Mouse (Mus musculus): Measurements from ENCODE around the gene Ankrd6. TPM values are rescaled to one million over a fixed set of nuclear protein-coding genes. Genes with fewer than 3 reads are reported as not detected.

The Ankrd6 gene
- polyA plus RNA-seq, 1 experiment from 2014 or later = 31.3 TPM

DNA sequence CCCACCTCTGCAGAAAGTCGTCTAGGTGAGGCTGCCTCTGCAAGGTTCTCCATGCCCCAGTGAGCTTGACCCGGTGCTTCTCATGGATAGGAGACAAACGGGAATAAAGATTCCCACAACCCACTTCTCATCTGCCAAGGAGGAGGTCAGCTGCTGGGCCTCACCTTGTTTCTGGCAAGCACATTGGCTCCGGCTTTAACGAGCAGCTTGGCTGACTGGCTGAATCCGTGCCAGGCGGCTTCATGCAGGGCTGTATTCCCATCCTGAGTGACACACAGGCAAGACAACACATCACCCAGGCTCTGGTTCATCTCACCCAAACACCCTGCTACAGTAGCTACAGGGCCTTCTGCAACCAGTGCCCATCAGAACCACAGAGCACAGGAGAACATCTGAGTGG is 123.7 kb downstream of the Ankrd6 start:
- H3K27ac ChIP-seq (replicated peaks; ENCODE audit: low read depth, low read length) = no peak overlapping the region
- H3K27me3 ChIP-seq (ENCODE audit: control insufficient read depth, insufficient read depth, low read length) = no peaks in the 10 kb centered on the region
- H3K4me2 ChIP-seq (ENCODE audit: low read length) = no peak overlapping the region
- ATAC-seq (ENCODE audit: low FRiP score, low TSS enrichment) (no peak), DNase-seq (peak; percentile 63)
- peaks cover 6% of the 10 kb centered on the region; the same call in 1 of the 2 replicates for H3K36me3 ChIP-seq (ENCODE audit: control insufficient read depth, insufficient read depth, low read length)
- no peaks in the 10 kb centered on the region for H3K9me3 ChIP-seq (ENCODE audit: control insufficient read depth, low read length)
- no peak overlapping the region for H3K9ac ChIP-seq (replicated peaks; ENCODE audit: low read length)
- WGBS = 54% methylated on average over 7 of the region's 7 CpGs
- no peaks in the 10 kb centered on the region for H3K4me1 ChIP-seq (ENCODE audit: control insufficient read depth, insufficient read depth, low read length)
- H3K4me3 ChIP-seq (replicated peaks; ENCODE audit: low read depth, low read length) = no peak overlapping the region

DNA sequence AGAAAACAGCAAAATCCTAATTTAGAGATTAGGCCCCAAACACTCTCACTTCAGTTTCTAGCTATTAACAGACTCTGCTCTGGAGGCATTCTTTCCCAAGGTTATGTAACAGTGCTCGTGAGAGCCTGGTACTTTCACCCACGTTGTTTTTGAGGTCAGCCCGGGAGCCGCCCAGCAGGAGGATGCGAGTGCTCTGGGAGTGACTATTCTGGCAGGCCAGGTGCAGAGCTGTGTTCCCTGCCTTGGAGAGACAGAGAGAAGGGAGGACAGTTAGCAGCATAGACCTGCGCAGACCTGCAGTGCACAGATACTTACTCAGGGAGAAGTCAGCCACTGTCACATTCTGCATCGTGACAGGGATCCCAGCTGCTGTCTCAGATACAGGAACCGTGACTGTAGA is 126.4 kb downstream of the Ankrd6 start:
- Histone ChIP-seq H3K36me3 (ENCODE audit: control insufficient read depth, insufficient read depth, low read length) (peaks cover 24% of the 10 kb centered on the region), H3K27ac (replicated peaks; ENCODE audit: low read depth, low read length) (no peak overlapping the region), H3K9ac (replicated peaks; ENCODE audit: low read length) (no peak overlapping the region), H3K4me3 (replicated peaks; ENCODE audit: low read depth, low read length) (no peak overlapping the region), H3K4me1 (ENCODE audit: control insufficient read depth, insufficient read depth, low read length) (no peaks in the 10 kb centered on the region), H3K9me3 (ENCODE audit: control insufficient read depth, low read length) (no peaks in the 10 kb centered on the region), H3K4me2 (ENCODE audit: low read length) (no peak overlapping the region), H3K27me3 (ENCODE audit: control insufficient read depth, insufficient read depth, low read length) (no peaks in the 10 kb centered on the region)
- DNase-seq (no peak), ATAC-seq (ENCODE audit: low FRiP score, low TSS enrichment) (no peak)
- 64% methylated on average over 8 of the region's 8 CpGs for WGBS

DNA sequence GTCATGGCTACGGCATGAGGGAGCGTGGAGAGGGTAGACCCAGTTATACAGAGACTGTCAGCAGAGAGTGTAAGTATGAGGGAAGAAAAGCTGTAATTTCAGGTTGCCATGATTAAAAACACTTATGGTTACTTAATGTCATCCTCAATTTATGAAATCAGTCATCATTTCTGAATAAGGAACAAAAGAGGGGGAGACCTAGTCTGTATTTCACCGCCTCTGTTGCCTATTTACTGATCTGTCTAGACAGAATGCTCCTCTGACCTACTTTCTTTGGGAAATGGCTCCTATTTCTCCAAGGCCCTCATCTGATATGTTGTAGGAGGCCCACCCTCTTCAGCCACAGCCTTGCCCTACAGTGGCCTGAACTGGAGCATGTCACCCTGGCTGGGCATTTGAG is 130.0 kb downstream of the Ankrd6 start:
- H3K4me3 ChIP-seq (replicated peaks; ENCODE audit: low read depth, low read length) = no peak overlapping the region
- no peak overlapping the region for H3K27ac ChIP-seq (replicated peaks; ENCODE audit: low read depth, low read length)
- no peak overlapping the region for H3K4me2 ChIP-seq (ENCODE audit: low read length)
- 94% methylated on average over 3 of the region's 3 CpGs for WGBS
- H3K4me1 ChIP-seq (ENCODE audit: control insufficient read depth, insufficient read depth, low read length) = no peaks in the 10 kb centered on the region
- H3K9me3 ChIP-seq (ENCODE audit: control insufficient read depth, low read length) = no peaks in the 10 kb centered on the region
- ATAC-seq (ENCODE audit: low FRiP score, low TSS enrichment) (no peak), DNase-seq (no peak)
- no peaks in the 10 kb centered on the region for H3K27me3 ChIP-seq (ENCODE audit: control insufficient read depth, insufficient read depth, low read length)
- no peak overlapping the region for H3K9ac ChIP-seq (replicated peaks; ENCODE audit: low read length)
- peaks cover 36% of the 10 kb centered on the region for H3K36me3 ChIP-seq (ENCODE audit: control insufficient read depth, insufficient read depth, low read length)

DNA sequence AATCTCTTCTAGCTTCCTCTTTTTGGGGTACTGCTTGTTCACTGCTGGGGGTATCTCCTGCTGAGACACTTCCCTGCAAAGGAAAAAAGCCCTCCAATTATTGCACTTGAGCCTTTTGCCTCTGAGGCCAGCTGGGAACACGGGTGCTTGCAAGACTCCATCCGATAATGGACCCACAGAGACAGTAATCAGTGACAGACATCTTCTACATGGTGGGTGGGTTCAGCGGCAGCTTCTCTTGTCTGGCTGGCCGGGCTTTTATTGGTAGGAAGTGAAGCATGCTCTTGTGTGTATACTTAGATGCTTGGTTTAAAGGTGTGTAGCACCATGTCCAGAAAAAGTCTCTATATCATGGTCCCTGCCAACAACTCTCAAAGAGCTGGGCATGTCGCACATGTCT is 133.2 kb downstream of the Ankrd6 start:
- 66% methylated on average over 5 of the region's 5 CpGs for WGBS
- H3K4me1 ChIP-seq (ENCODE audit: control insufficient read depth, insufficient read depth, low read length) = no peaks in the 10 kb centered on the region
- no peak overlapping the region for H3K4me3 ChIP-seq (replicated peaks; ENCODE audit: low read depth, low read length)
- no peaks in the 10 kb centered on the region for H3K27me3 ChIP-seq (ENCODE audit: control insufficient read depth, insufficient read depth, low read length)
- H3K4me2 ChIP-seq (ENCODE audit: low read length) = no peak overlapping the region
- ATAC-seq (ENCODE audit: low FRiP score, low TSS enrichment) (no peak), DNase-seq (no peak)
- no peaks in the 10 kb centered on the region for H3K9me3 ChIP-seq (ENCODE audit: control insufficient read depth, low read length)
- H3K9ac ChIP-seq (replicated peaks; ENCODE audit: low read length) = no peak overlapping the region
- H3K27ac ChIP-seq (replicated peaks; ENCODE audit: low read depth, low read length) = no peak overlapping the region
- H3K36me3 ChIP-seq (ENCODE audit: control insufficient read depth, insufficient read depth, low read length) = peaks cover 36% of the 10 kb centered on the region

DNA sequence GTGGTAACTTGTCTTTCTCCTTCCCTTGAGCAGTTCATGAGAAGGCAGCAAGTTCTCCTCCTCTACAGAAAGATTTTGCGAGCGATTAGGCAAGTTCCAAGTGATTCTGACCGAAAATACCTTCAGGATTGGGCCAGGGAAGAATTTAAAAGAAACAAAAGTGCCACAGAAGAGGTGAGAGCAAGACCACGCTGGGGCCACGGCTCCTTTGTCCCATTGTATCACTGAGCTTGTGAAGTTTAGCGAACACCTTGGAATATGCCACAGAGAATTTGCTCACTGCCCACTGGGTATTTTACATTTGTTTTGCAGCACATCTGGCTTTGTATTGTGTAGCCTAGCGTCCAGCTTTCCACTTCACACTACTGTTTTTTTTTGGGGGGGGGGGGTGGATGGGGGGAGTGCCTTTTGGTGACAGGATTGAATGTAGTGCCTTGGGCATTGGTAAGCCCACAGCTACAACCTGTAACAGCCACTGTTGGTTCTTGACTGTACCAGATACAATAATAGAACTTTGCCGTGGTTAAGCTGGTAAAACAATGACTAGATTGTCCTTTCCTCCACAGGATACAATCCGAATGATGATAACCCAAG is 150.0 kb downstream of the Ankrd6 start:
- Histone ChIP-seq H3K36me3 (ENCODE audit: control insufficient read depth, insufficient read depth, low read length) (peaks cover 12% of the 10 kb centered on the region), H3K27me3 (ENCODE audit: control insufficient read depth, insufficient read depth, low read length) (no peaks in the 10 kb centered on the region), H3K4me3 (replicated peaks; ENCODE audit: low read depth, low read length) (peak overlapping the region; percentile 83), H3K4me1 (ENCODE audit: control insufficient read depth, insufficient read depth, low read length) (peaks cover 7% of the 10 kb centered on the region), H3K9me3 (ENCODE audit: control insufficient read depth, low read length) (no peaks in the 10 kb centered on the region), H3K4me2 (ENCODE audit: low read length) (peak overlapping the region; percentile 75), H3K27ac (replicated peaks; ENCODE audit: low read depth, low read length) (peak overlapping the region; percentile 99), H3K9ac (replicated peaks; ENCODE audit: low read length) (peak overlapping the region; percentile 92)
- peak; percentile 57 for DNase-seq
- peak; percentile 25; the same call in 1 of the 2 replicates for ATAC-seq (ENCODE audit: low FRiP score, low TSS enrichment)
- 7% methylated on average over 9 of the region's 9 CpGs for WGBS

DNA sequence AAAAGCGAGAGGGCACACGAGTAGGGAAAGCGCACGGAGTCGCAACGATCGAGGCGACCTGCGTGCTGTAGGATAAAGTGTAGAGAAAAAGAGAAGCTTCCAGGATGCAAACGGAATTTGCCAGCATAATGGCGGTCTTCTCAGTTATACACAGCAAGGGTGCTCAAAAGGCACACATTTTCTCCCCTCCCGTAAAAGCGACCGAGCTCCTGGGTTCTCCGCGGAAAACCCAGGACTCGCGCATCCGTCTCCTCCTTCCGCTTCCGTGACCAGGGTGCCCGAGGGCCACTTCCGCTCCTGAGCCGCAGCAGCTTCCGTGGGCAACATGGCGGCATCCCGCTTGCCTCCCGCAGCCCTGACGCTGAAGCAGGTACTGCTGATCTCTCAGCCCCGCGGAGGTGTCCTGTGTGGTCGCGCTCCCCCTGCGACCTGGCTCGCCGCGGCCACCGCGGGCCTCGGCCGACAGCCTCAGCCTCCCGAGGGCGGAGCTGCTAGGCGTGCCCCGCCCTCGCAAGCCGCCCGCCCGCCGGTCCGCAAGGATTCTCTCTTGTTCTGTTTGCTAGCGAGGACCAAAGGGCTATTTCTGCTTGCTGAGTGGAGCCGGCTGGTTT is 150.6 kb downstream of the Ankrd6 start, which contains the start of gene Lyrm2:
Lyrm2 (plus strand) TSS at position 288 of the 611 bp plus-strand sequence.
- DNase-seq = peak; percentile 91
- peak within 1 kb of the TSS; percentile 75 for H3K4me2 ChIP-seq (ENCODE audit: low read length)
- ATAC-seq (ENCODE audit: low FRiP score, low TSS enrichment) = peak; percentile 91
- no peaks in the 10 kb centered on the region for H3K9me3 ChIP-seq (ENCODE audit: control insufficient read depth, low read length)
- peak within 1 kb of the TSS; percentile 83 for H3K4me3 ChIP-seq (replicated peaks; ENCODE audit: low read depth, low read length)
- under 1% methylated on average over 53 of the region's 53 CpGs for WGBS
- H3K4me1 ChIP-seq (ENCODE audit: control insufficient read depth, insufficient read depth, low read length) = peaks cover 7% of the 10 kb centered on the region
- peak within 1 kb of the TSS; percentile 99 for H3K27ac ChIP-seq (replicated peaks; ENCODE audit: low read depth, low read length)
- H3K9ac ChIP-seq (replicated peaks; ENCODE audit: low read length) = peak within 1 kb of the TSS; percentile 92
- peaks cover 6% of the 10 kb centered on the region for H3K36me3 ChIP-seq (ENCODE audit: control insufficient read depth, insufficient read depth, low read length)
- no peaks in the 10 kb centered on the region for H3K27me3 ChIP-seq (ENCODE audit: control insufficient read depth, insufficient read depth, low read length)

DNA sequence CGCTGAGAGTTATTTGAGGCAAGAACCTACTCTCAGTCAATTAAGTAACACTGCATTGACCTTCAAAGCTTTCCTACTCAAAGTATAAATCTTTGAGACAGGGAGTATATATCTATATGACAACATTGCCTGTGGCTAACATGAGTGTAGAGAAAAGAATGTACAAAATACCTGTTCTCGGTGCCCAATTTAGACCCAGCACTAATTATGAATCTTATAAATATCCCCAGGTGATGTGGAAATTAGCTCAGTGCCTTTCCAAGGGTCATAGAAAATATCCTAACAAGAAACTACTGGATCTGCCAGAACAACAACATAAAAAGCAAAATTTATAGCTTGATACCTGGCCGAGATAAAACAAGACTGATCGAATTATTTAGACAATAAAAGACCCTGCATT is 151.7 kb downstream of the Ankrd6 start:
- Histone ChIP-seq H3K36me3 (ENCODE audit: control insufficient read depth, insufficient read depth, low read length) (0 out of 2 replicates have a peak, but pooled peaks cover 3% of the 10 kb centered on the region), H3K9ac (replicated peaks; ENCODE audit: low read length) (no peak overlapping the region), H3K27me3 (ENCODE audit: control insufficient read depth, insufficient read depth, low read length) (no peaks in the 10 kb centered on the region), H3K27ac (replicated peaks; ENCODE audit: low read depth, low read length) (no peak overlapping the region), H3K4me1 (ENCODE audit: control insufficient read depth, insufficient read depth, low read length) (peaks cover 7% of the 10 kb centered on the region), H3K9me3 (ENCODE audit: control insufficient read depth, low read length) (no peaks in the 10 kb centered on the region), H3K4me2 (ENCODE audit: low read length) (no peak overlapping the region), H3K4me3 (replicated peaks; ENCODE audit: low read depth, low read length) (no peak overlapping the region)
- ATAC-seq (ENCODE audit: low FRiP score, low TSS enrichment) = no peak
- WGBS = 97% methylated on average over 4 of the region's 4 CpGs
- no peak for DNase-seq

DNA sequence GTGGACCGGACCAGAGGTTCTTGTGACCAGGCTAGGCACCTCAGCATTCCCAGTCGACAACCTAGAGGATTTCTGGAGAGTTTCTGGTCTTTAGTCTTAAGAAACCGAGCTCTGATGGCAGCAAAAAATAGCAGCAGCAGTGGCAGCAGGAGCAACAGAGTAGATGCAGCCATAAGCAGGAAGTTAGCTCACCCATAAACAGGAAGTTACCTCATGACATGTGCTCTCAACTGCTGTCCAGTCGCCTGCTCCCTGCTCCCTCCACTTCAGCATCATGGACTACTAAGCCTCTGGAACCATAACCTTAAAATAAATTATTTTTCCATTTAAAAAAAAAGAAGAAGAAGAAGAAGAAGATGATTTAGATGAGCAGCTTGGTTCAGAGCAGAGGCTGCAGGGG is 161.6 kb downstream of the Ankrd6 start:
- Histone ChIP-seq H3K27me3 (ENCODE audit: control insufficient read depth, insufficient read depth, low read length) (no peaks in the 10 kb centered on the region), H3K36me3 (ENCODE audit: control insufficient read depth, insufficient read depth, low read length) (no peaks in the 10 kb centered on the region), H3K9ac (replicated peaks; ENCODE audit: low read length) (no peak overlapping the region), H3K27ac (replicated peaks; ENCODE audit: low read depth, low read length) (no peak overlapping the region), H3K9me3 (ENCODE audit: control insufficient read depth, low read length) (no peaks in the 10 kb centered on the region), H3K4me2 (ENCODE audit: low read length) (no peak overlapping the region), H3K4me3 (replicated peaks; ENCODE audit: low read depth, low read length) (no peak overlapping the region), H3K4me1 (ENCODE audit: control insufficient read depth, insufficient read depth, low read length) (no peaks in the 10 kb centered on the region)
- DNase-seq (no peak), ATAC-seq (ENCODE audit: low FRiP score, low TSS enrichment) (no peak)
- 93% methylated on average over 4 of the region's 4 CpGs for WGBS

DNA sequence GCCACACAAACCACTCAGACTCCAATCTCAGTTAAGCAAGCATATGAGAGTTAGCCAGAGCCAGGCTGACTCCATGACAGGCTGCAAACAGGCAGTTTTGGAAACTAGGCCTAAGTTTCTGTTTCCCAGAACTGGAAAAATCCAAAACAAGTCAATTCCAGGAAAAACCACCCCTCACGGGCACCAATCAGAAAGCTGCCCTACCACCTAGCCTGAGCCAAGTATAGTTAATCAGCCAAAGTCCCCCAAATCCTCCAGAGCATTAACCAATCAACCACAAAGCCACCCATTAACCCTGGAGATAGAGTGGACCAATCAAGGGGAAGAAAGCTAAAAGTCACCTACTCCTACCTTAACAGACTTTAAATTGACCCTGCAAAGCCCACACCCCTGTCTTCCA is 163.5 kb downstream of the Ankrd6 start:
- H3K27me3 ChIP-seq (ENCODE audit: control insufficient read depth, insufficient read depth, low read length) = no peaks in the 10 kb centered on the region
- no peaks in the 10 kb centered on the region for H3K4me1 ChIP-seq (ENCODE audit: control insufficient read depth, insufficient read depth, low read length)
- no peak overlapping the region for H3K4me2 ChIP-seq (ENCODE audit: low read length)
- WGBS = 94% methylated on average over 1 of the region's 1 CpGs
- ATAC-seq (ENCODE audit: low FRiP score, low TSS enrichment) (no peak), DNase-seq (no peak)
- no peak overlapping the region for H3K9ac ChIP-seq (replicated peaks; ENCODE audit: low read length)
- H3K27ac ChIP-seq (replicated peaks; ENCODE audit: low read depth, low read length) = no peak overlapping the region
- H3K36me3 ChIP-seq (ENCODE audit: control insufficient read depth, insufficient read depth, low read length) = no peaks in the 10 kb centered on the region
- H3K9me3 ChIP-seq (ENCODE audit: control insufficient read depth, low read length) = no peaks in the 10 kb centered on the region
- H3K4me3 ChIP-seq (replicated peaks; ENCODE audit: low read depth, low read length) = no peak overlapping the region

Data from midbrain, embryonic 14.5 days (tissue).